Mouse (Mus musculus) heart, postnatal 0 days (tissue): ENCODE results near the gene Sertad2.

Source experiments
- CTCF ChIP-seq: IDR thresholded peaks from 2 replicates; pipeline ENCODE4 v1.5.1; 2016; ENCODE audit warnings: antibody characterized with exemption, control low read depth, low read depth
- EP300 ChIP-seq: IDR thresholded peaks from 2 replicates; pipeline ENCODE4 v1.6.1; 2016; ENCODE audit warnings: antibody characterized with exemption, low read depth

DNA sequence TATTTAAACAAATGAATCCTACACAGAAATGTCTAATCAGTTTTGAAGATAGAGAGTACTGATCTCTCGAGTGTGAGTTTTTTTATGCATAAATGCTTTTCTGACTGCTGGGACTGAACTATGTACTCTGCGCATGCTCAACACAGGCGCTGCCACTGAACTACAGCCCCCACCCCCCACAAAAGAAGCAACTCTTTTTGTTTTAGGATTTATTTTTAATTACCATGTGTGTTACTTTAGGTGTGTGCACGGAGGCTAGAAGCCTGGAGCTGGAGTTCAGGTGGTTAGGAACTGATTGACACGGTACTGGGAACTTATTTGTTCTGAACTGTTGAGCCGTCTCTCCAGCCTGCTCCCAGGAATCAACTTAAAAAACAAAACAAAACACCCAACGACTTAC is 7.1 kb downstream of the Sertad2 start:
- no peak for TF ChIP-seq CTCF
- no peak for TF ChIP-seq EP300
